Mouse (Mus musculus) megakaryocyte, embryonic 14.5 days (primary cell): ENCODE measurements around the gene Olfr270. TPM values are rescaled to one million over a fixed set of nuclear protein-coding genes. Genes with fewer than 3 reads are reported as not detected.

ENCODE experiments used
- H3K27me3 ChIP-seq: replicated peaks from 2 replicates; pipeline ENCODE3; 2012; ENCODE audit warnings: inconsistent platforms
- H3K36me3 ChIP-seq: replicated peaks from 2 replicates; pipeline ENCODE3; 2012; ENCODE audit warnings: low read length, inconsistent platforms, mixed read lengths
- H3K4me1 ChIP-seq: 2 replicates; pipeline ENCODE4 v1.6.1; 2012; ENCODE audit warnings: inconsistent platforms
- H3K4me3 ChIP-seq: replicated peaks from 2 replicates; pipeline ENCODE3; 2012; ENCODE audit warnings: moderate library complexity, mild to moderate bottlenecking, inconsistent platforms
- H3K9me3 ChIP-seq: 2 replicates; pipeline ENCODE4 v1.6.1; 2012; ENCODE audit warnings: inconsistent platforms
- FLI1 ChIP-seq: IDR thresholded peaks from 2 replicates; pipeline ENCODE4 v1.6.1; 2012; ENCODE audit warnings: low read length, inconsistent platforms, mixed read lengths
- GATA1 ChIP-seq: IDR thresholded peaks from 3 replicates; pipeline ENCODE4 v1.6.1; 2012; ENCODE audit warnings: mixed read lengths, low read length, inconsistent platforms, borderline replicate concordance
- polyA plus RNA-seq: library from polyadenylated mRNA; stranded (reverse); fragments of >175 nt; gene quantifications from 2 replicates; pipeline ENCODE4 v1.2.3, GENCODE M21; 2012; ENCODE audit warnings: low replicate concordance; ENCODE audit not compliant: insufficient read depth

The Olfr270 gene
- not detected in 2 replicates for polyA plus RNA-seq

GRCm38 (mm10) chr4:52964247-52964646 lies at the start of gene Olfr270:
TSS of gene Olfr270 (plus strand) at chr4:52964547.
- no peak for TF ChIP-seq FLI1
- TF ChIP-seq GATA1: no peak
- H3K4me3 ChIP-seq: no peak within 1 kb of the TSS
- no peaks in the 10 kb centered on the region for H3K36me3 ChIP-seq
- no peaks in the 10 kb centered on the region for H3K4me1 ChIP-seq
- no peaks in the 10 kb centered on the region for H3K9me3 ChIP-seq
- no peaks in the 10 kb centered on the region for H3K27me3 ChIP-seq

GRCm38 (mm10) chr4:52916659-52917310 lies 47.6 kb upstream of the Olfr270 start:
- peaks cover 10% of the 10 kb centered on the region for H3K9me3 ChIP-seq
- TF ChIP-seq FLI1 (no peak), GATA1 (no peak)
- H3K36me3 ChIP-seq: no peaks in the 10 kb centered on the region
- H3K4me1 ChIP-seq: no peaks in the 10 kb centered on the region
- H3K4me3 ChIP-seq: no peak overlapping the region
- no peaks in the 10 kb centered on the region for H3K27me3 ChIP-seq

GRCm38 (mm10) chr4:52917311-52917688 lies 47.0 kb upstream of the Olfr270 start:
- Histone ChIP-seq H3K27me3 (no peaks in the 10 kb centered on the region), H3K4me1 (no peaks in the 10 kb centered on the region), H3K4me3 (no peak overlapping the region), H3K36me3 (no peaks in the 10 kb centered on the region), H3K9me3 (peaks cover 10% of the 10 kb centered on the region)
- TF ChIP-seq FLI1: no peak
- no peak for TF ChIP-seq GATA1

- Histone ChIP-seq H3K9me3 (peaks cover 3% of the 10 kb centered on the region; the same call in 1 of the 2 replicates), H3K36me3 (no peaks in the 10 kb centered on the region)
Observed at GRCm38 (mm10) chr4:52919078-52919477, 45.3 kb upstream of the Olfr270 start, which contains the start of gene Olfr272. TSS of gene Olfr272 (minus strand) at chr4:52919178.

GRCm38 (mm10) chr4:52930480-52930879 lies 33.9 kb upstream of the Olfr270 start:
- TF ChIP-seq GATA1: no peak
- TF ChIP-seq FLI1: no peak
- H3K4me3 ChIP-seq: no peak overlapping the region
- no peaks in the 10 kb centered on the region for H3K36me3 ChIP-seq
- no peaks in the 10 kb centered on the region for H3K9me3 ChIP-seq
- no peaks in the 10 kb centered on the region for H3K27me3 ChIP-seq
- no peaks in the 10 kb centered on the region for H3K4me1 ChIP-seq

More at GRCm38 (mm10) chr4:52919078-52919477, 45.3 kb upstream of the Olfr270 start, which contains the start of gene Olfr272:
- TF ChIP-seq GATA1 (no peak), FLI1 (no peak)
- no peaks in the 10 kb centered on the region for H3K27me3 ChIP-seq
- H3K4me3 ChIP-seq: no peak within 1 kb of the TSS
- H3K4me1 ChIP-seq: no peaks in the 10 kb centered on the region

GRCm38 (mm10) chr4:52946665-52947064 lies 17.7 kb upstream of the Olfr270 start:
- TF ChIP-seq GATA1 (no peak), FLI1 (no peak)
- H3K36me3 ChIP-seq: no peaks in the 10 kb centered on the region

GRCm38 (mm10) chr4:52949005-52949404 lies 15.3 kb upstream of the Olfr270 start:
- Histone ChIP-seq H3K4me3 (no peak overlapping the region), H3K9me3 (no peaks in the 10 kb centered on the region), H3K36me3 (no peaks in the 10 kb centered on the region), H3K4me1 (no peaks in the 10 kb centered on the region), H3K27me3 (no peaks in the 10 kb centered on the region)
- no peak for TF ChIP-seq FLI1

More at GRCm38 (mm10) chr4:52946665-52947064, 17.7 kb upstream of the Olfr270 start:
- Histone ChIP-seq H3K9me3 (no peaks in the 10 kb centered on the region), H3K4me3 (no peak overlapping the region), H3K27me3 (no peaks in the 10 kb centered on the region), H3K4me1 (no peaks in the 10 kb centered on the region)

GRCm38 (mm10) chr4:52958693-52959092 lies 5.7 kb upstream of the Olfr270 start:
- H3K36me3 ChIP-seq: no peaks in the 10 kb centered on the region
- no peaks in the 10 kb centered on the region for H3K9me3 ChIP-seq
- no peak overlapping the region for H3K4me3 ChIP-seq
- H3K4me1 ChIP-seq: no peaks in the 10 kb centered on the region
- H3K27me3 ChIP-seq: no peaks in the 10 kb centered on the region
- TF ChIP-seq GATA1: no peak
- TF ChIP-seq FLI1: no peak

GRCm38 (mm10) chr4:52985216-52985615 lies 20.9 kb downstream of the Olfr270 start:
- Histone ChIP-seq H3K4me3 (no peak overlapping the region), H3K9me3 (peaks cover 4% of the 10 kb centered on the region; the same call in 1 of the 2 replicates), H3K4me1 (peaks cover 8% of the 10 kb centered on the region; the same call in 1 of the 2 replicates), H3K27me3 (peaks cover 5% of the 10 kb centered on the region), H3K36me3 (no peaks in the 10 kb centered on the region)
- TF ChIP-seq FLI1 (no peak), GATA1 (no peak)

- H3K4me1 ChIP-seq: peaks cover 8% of the 10 kb centered on the region; the same call in 1 of the 2 replicates
- H3K9me3 ChIP-seq: peaks cover 9% of the 10 kb centered on the region; the same call in 1 of the 2 replicates
- no peak for TF ChIP-seq GATA1
- no peak for TF ChIP-seq FLI1
- H3K36me3 ChIP-seq: no peaks in the 10 kb centered on the region
- peaks cover 5% of the 10 kb centered on the region for H3K27me3 ChIP-seq
- H3K4me3 ChIP-seq: no peak overlapping the region
Observed at GRCm38 (mm10) chr4:52986266-52986665, 21.9 kb downstream of the Olfr270 start.
